Mouse (Mus musculus) CH12.LX (cell line): ENCODE measurements around the gene Creb5.

Experiments
- CTCF ChIP-seq, 2 experiments: IDR thresholded peaks in 1 of 2; conservative IDR thresholded peaks in 1 of 2; 2 replicates each; pipeline ENCODE4 v1.5.1; 2011 to 2012; ENCODE audit warnings: low read depth in 2 of 2, low read length in 2 of 2, improper control_type of control experiment in 1 of 2, inconsistent platforms in 1 of 2, mild to moderate bottlenecking in 1 of 2, moderate library complexity in 1 of 2
- ELF1 ChIP-seq: IDR thresholded peaks from 2 replicates; pipeline ENCODE4 v1.6.1; 2014; ENCODE audit warnings: low read depth, mild to moderate bottlenecking, inconsistent platforms, low read length, improper control_type of control experiment
- GABPA ChIP-seq: IDR thresholded peaks from 2 replicates; pipeline ENCODE4 v1.6.1; 2012; ENCODE audit warnings: low read depth, low read length, improper control_type of control experiment, inconsistent platforms; ENCODE audit not compliant: insufficient replicate concordance
- ZNF384 ChIP-seq: IDR thresholded peaks from 2 replicates; pipeline ENCODE4 v1.6.1; 2012; ENCODE audit warnings: low read depth, low read length, improper control_type of control experiment, inconsistent platforms

GRCm38 (mm10) chr6:53470999-53471591, 184.0 kb downstream of the Creb5 start:
- no peak for TF ChIP-seq CTCF (conservative IDR thresholded peaks at IDR 0.05 in 1 of 2, IDR thresholded peaks at IDR 0.05 in 1 of 2; ENCODE audit: low read depth in 2 of 2, low read length in 2 of 2)
- TF ChIP-seq GABPA: no peak
- no peak for TF ChIP-seq ZNF384
- TF ChIP-seq ELF1: no peak
